Mouse (Mus musculus) C2C12 (cell line): ENCODE data around the gene Ackr2. TPM values are rescaled to one million over a fixed set of nuclear protein-coding genes. Genes with fewer than 3 reads are reported as not detected.

ENCODE experiments used
- H3K27me3 ChIP-seq: one replicate; pipeline ENCODE4 v1.6.1; 2011; ENCODE audit not compliant: control insufficient read depth, insufficient read depth, insufficient read length
- H3K36me3 ChIP-seq: one replicate; pipeline ENCODE4 v1.6.1; 2011; ENCODE audit not compliant: control insufficient read depth, insufficient read depth
- H3K4me3 ChIP-seq: one replicate; pipeline ENCODE4 v1.5.1; 2011; ENCODE audit warnings: mild to moderate bottlenecking, control low read depth; ENCODE audit not compliant: poor library complexity, insufficient read depth, severe bottlenecking
- H3K79me2 ChIP-seq: one replicate; pipeline ENCODE4 v1.6.1; 2011; ENCODE audit not compliant: control insufficient read depth, insufficient read depth
- H3K79me3 ChIP-seq: one replicate; pipeline ENCODE4 v1.6.1; 2011; ENCODE audit warnings: low read depth, control low read depth
- H3ac ChIP-seq: one replicate; pipeline ENCODE3; 2011; ENCODE audit warnings: low read depth; ENCODE audit not compliant: control insufficient read depth, insufficient read length
- CEBPB ChIP-seq: IDR thresholded peaks from one replicate; pipeline ENCODE4 v1.6.1; 2011; ENCODE audit warnings: low read depth, mild to moderate bottlenecking, control low read depth, moderate library complexity
- CTCF ChIP-seq: IDR thresholded peaks from one replicate; pipeline ENCODE4 v1.5.1; 2011; ENCODE audit not compliant: control insufficient read depth, insufficient read depth, insufficient read length
- FOSL1 ChIP-seq: IDR thresholded peaks from one replicate; pipeline ENCODE4 v1.8.0; 2011; ENCODE audit warnings: mild to moderate bottlenecking, low read length; ENCODE audit not compliant: poor library complexity, insufficient read depth, severe bottlenecking
- MAX ChIP-seq: IDR thresholded peaks from one replicate; pipeline ENCODE4 v1.6.1; 2011; ENCODE audit warnings: mild to moderate bottlenecking, control low read depth
- MYOD1 ChIP-seq: IDR thresholded peaks from one replicate; pipeline ENCODE4 v1.6.1; 2011; ENCODE audit warnings: low read depth; ENCODE audit not compliant: control insufficient read depth, insufficient read length
- MYOG ChIP-seq: IDR thresholded peaks from one replicate; pipeline ENCODE4 v1.6.1; 2011; ENCODE audit not compliant: control insufficient read depth, insufficient read length; ENCODE audit errors: extremely low read depth
- USF1 ChIP-seq: IDR thresholded peaks from one replicate; pipeline ENCODE4 v1.6.1; 2011; ENCODE audit warnings: low read depth, mild to moderate bottlenecking, control low read depth, moderate library complexity
- polyA plus RNA-seq: library from polyadenylated mRNA; unstranded; fragments of >200 nt; fragmentation: generic; extraction: Trizol; gene quantifications from one replicate; pipeline ENCODE4 v1.2.1, GENCODE M21; 2012; ENCODE audit warnings: missing spikeins

Ackr2 gene
- polyA plus RNA-seq, 1 experiment: not detected

DNA sequence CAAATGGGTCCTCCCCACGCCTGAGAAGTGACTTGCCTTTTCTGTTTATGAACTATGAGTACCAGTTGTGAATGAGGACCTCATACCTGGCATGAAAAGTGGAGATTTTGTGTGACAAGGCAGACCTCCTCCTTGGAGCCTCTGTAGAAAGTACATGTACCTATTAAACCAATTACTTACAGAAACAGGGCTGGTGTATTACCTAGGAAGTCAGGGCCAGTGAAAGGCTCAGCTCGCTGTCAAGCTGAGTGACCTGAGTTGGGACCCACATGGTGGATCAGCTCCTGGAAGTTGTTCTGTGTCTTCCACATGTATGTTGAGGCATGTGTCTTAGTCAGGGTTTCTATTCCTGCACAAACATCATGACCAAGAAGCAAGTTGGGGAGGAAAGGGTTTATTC is 37.2 kb upstream of the Ackr2 start:
- Histone ChIP-seq H3K27me3 (no peaks in the 10 kb centered on the region), H3K79me2 (peaks cover 11% of the 10 kb centered on the region), H3K79me3 (peaks cover 5% of the 10 kb centered on the region), H3K4me3 (no peak overlapping the region), H3ac (no peak overlapping the region), H3K36me3 (no peaks in the 10 kb centered on the region)
- TF ChIP-seq MYOG: no peak
- TF ChIP-seq MYOD1: no peak
- no peak for TF ChIP-seq CTCF
- TF ChIP-seq USF1: no peak
- TF ChIP-seq FOSL1: no peak
- no peak for TF ChIP-seq CEBPB
- TF ChIP-seq MAX: no peak

DNA sequence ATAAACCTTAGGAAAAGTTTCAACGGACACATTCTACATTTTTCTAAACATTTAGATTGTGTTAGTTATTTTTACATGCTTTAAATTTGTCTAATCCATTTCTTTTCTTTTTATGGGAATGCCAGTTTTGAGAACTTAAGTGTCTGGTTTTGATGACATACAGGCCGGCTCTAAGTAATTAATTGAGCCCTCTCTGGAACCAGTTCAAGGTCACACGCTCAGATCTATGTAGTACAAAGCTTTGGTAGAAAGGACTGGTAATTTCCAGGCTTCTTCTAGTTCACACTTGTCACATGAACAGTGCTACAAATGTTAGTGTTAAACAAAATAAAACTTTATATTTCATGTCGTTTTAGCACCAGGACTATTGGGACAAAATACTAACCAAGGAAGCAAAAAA is 33.3 kb upstream of the Ackr2 start:
- no peak for TF ChIP-seq CTCF
- no peak for TF ChIP-seq CEBPB
- no peak for TF ChIP-seq MAX
- no peak for TF ChIP-seq USF1
- no peak for TF ChIP-seq MYOD1
- H3K79me3 ChIP-seq: no peaks in the 10 kb centered on the region
- H3K27me3 ChIP-seq: peaks cover 8% of the 10 kb centered on the region

DNA sequence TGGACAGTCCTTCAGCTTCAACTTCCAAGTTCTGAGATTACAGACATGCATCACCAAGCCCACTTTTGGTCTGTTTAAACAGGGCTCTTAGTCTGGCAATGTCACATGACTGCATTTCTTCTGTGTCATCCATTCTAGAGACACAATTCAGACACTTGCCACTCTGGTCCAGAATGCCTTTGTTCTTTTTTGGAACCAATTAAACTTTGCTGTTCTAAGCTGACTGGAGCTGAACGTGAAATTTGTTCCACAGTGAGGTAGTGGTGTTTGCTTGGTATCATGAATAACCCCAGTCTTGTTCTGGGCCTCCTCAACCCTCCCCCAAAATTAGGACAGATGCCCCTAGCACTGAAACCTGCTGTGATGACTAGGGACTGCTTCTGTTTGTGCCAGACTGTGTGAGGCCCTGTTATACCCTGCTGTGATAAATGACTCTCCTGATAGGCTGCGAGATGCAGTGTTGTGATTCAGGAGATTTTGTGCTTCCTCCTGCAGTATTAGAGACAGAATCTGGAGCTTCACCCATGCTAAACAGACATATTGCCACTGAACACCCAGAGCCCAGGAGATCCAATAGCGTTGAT is 32.6 kb upstream of the Ackr2 start:
- Histone ChIP-seq H3K27me3 (peaks cover 11% of the 10 kb centered on the region), H3K79me2 (no peaks in the 10 kb centered on the region), H3ac (no peak overlapping the region), H3K4me3 (no peak overlapping the region), H3K79me3 (no peaks in the 10 kb centered on the region), H3K36me3 (no peaks in the 10 kb centered on the region)
- TF ChIP-seq USF1: no peak
- TF ChIP-seq MAX: no peak
- no peak for TF ChIP-seq MYOD1
- no peak for TF ChIP-seq CTCF
- TF ChIP-seq CEBPB: no peak

More for the DNA sequence above, 33.3 kb upstream of the Ackr2 start:
- Histone ChIP-seq H3K4me3 (no peak overlapping the region), H3K79me2 (no peaks in the 10 kb centered on the region), H3K36me3 (no peaks in the 10 kb centered on the region), H3ac (no peak overlapping the region)

DNA sequence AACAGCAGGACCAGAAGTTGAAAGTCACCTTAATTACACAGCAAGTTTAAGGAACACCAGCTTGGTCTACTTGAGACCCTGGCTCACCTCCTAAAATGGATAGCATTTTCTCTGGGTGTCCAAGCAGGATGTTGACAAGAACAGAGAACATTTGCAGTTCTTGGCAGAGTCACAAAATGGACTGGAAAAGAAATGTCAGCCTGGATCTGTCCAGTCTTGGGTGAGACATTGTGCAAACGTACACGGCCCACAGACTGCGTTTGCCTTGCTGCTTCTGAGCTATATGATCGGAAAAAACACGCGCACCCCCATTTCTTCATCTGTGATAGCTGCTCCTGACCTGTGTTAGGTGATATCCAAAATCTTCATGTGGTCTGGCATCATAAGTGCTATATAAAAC is 30.5 kb upstream of the Ackr2 start:
- TF ChIP-seq MYOD1 (no peak), MYOG (no peak), CEBPB (no peak), USF1 (no peak), FOSL1 (no peak), CTCF (no peak), MAX (no peak)
- Histone ChIP-seq H3K79me2 (no peaks in the 10 kb centered on the region), H3K79me3 (no peaks in the 10 kb centered on the region), H3K4me3 (no peak overlapping the region), H3K27me3 (peaks cover 22% of the 10 kb centered on the region), H3ac (no peak overlapping the region), H3K36me3 (no peaks in the 10 kb centered on the region)

DNA sequence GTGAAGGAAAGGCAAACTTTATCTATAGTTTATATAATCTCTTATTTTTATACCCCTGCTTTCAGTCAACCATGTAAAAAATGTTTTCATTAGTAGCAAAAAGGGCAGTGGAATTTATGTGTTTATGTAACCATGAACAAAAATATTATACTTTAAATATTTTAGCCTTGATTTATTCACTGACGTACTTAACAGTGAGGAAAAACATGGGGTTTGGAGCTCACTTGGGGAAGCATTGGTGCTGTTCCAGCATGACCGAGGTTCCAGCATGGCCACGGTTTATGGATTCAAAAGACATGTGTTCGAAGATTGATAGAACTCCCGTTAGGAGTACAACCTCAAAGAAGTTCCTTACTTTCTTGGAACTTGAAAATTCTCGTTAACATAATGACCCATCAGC is 29.9 kb upstream of the Ackr2 start:
- TF ChIP-seq USF1 (no peak), MYOG (no peak), CEBPB (no peak), MYOD1 (no peak), FOSL1 (no peak), MAX (no peak), CTCF (no peak)
- Histone ChIP-seq H3K36me3 (no peaks in the 10 kb centered on the region), H3K79me2 (no peaks in the 10 kb centered on the region), H3ac (no peak overlapping the region), H3K79me3 (no peaks in the 10 kb centered on the region), H3K27me3 (peaks cover 22% of the 10 kb centered on the region), H3K4me3 (no peak overlapping the region)

DNA sequence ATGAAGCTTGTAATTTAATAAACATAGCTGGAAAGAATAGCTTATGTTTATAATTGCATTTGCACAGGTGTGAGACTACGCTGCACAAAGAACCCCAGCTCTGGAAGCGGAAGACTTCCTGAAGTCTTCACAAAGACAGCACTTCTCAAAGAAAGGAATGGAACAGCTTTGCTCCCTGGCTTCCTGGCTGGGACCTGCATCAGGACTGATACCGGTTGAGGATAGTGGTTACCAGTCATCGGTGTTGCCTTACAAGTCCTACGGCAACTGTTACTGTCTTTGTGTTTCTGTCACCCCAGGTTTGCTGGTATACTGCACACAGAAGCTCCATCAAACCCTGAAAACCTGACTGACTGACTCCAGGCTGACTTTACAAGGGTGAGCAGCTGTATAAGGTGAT is 28.7 kb upstream of the Ackr2 start:
- H3K79me3 ChIP-seq: no peaks in the 10 kb centered on the region
- TF ChIP-seq USF1 (no peak), MYOG (no peak), MYOD1 (no peak), CTCF (no peak)
- H3K27me3 ChIP-seq: peaks cover 22% of the 10 kb centered on the region
- H3K36me3 ChIP-seq: no peaks in the 10 kb centered on the region
- H3K79me2 ChIP-seq: no peaks in the 10 kb centered on the region
- H3ac ChIP-seq: no peak overlapping the region
- H3K4me3 ChIP-seq: no peak overlapping the region
